Mouse (Mus musculus) CD8-positive naive resting alpha-beta T cell, adult 2 months (primary cell): ENCODE data around the gene Nudt2.
A peak's percentile ranks its signal among the peaks of the same experiment; 100 is the strongest.

ENCODE experiments used
- DNase-seq, 2 experiments: peaks; one replicate each; pipeline ENCODE4 v3.0.0; 2022; ENCODE audit warnings: low read depth in 2 of 2, low spot score in 2 of 2

Nudt2 gene

DNA sequence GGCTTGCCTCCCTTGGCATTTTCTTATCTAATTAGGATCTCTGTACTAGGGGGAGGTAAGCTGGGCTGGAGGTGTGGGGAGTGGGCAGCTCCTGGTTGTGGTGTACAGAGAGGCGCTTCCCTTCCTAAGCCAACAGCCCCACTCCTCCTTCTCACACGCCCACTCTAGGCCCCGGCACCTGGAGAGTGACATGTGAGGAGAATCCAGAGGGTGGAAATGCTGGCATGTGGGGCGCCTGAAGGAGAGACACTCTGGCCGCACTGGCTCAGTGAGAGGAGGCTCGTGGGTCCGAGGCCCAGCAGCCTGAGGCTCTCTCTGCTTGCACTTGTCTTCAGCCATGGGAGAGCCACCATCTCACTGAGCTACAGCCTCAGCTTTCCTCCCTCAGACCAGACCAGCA is 53.4 kb downstream of the Nudt2 start:
- no peak for DNase-seq

DNA sequence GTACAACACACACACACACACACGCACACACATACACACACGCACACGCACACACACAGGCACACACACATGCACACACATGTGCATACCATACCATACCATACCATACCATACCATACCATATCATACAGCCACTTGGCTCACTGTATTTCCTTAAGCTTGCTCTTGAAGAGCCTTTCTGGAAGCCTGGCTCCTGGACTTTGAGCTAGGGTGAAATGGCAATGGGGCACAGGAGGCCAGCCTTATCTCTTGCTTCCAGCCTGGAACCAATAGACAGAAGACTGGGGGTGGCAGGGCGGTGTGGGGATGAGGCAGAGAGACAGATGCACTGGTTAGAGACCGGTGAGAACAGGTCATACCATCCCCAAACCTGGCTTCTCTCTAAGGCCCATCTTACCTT is 54.2 kb downstream of the Nudt2 start:
- no peak for DNase-seq

DNA sequence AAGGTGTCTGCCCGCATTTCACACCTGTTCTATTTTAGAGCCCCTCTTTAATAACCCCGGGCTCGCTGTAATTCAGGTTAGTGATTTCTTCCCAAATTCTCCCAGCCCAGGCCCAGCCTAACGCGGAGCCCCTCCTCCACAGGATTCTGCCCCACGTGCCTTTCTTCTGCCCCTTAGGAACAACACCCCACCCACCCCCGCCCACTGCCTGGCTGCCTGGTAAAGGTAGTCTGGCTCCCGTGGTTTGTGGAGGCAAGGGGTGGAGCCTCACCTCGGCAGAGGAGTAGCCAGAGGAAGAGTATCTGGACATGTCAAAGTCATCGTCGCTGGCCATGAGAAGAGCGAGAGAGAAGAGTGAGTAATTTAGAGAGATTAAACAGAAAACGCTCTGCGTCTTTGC is 55.7 kb downstream of the Nudt2 start:
- no peak for DNase-seq

DNA sequence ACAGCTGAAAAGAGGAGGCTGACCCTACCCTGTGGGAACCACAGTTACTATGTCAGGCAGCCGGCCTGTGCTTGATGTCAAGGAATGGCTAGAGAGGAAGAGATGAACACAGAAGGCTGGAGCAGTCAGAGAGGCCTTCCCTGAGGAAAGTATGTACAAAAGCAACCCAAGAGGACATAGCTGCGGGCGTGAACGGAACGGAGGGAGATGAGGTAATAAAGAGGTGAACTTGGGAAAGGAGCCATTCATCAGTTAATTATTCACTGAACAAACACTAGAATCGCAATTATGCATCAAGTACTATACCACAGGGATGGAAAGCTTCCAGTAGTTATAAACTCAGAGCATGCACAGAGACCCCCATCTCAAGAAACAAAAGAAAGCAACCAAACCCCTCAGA is 57.2 kb downstream of the Nudt2 start:
- DNase-seq: no peak

DNA sequence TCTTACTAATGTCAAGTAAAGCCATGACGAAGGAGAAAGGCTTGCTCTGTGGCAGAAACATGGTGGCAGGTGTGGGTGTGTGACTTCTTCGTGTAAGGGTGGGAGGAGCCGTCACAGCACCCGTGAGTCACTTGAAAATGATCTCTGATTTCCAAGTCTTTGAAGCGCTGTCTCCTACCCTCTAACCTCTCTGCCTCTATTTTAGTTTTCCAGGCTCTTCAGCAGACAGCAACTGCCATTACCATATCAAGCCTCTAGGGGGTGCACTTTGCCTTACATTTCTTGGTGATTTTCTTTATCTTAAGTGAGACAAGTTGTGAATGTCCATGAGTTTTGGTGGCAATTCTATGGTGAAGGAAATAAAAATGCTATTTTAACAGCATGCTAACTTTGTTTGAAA is 57.8 kb downstream of the Nudt2 start:
- DNase-seq: peak in 1 of 2 experiments; percentile 44

DNA sequence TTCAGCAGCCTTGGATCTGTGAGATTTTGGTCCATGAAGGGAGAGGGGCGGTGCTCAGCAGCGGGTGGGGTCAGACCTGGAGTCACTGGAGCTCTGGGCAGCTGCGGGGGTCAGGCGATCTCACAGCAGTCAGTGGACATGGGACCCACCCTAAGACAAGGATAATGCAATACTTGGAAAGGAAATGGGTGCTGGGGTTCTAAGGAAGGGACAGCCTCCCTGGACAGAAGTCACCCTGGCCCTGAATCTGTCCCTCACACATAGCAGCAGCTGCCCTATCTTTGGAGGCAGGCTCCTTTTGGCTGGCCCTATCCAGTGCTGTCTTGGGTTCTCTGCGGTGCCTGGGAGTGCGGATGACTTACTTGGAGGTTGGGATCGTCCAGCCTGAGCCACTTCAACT is 58.9 kb downstream of the Nudt2 start:
- DNase-seq: no peak

DNA sequence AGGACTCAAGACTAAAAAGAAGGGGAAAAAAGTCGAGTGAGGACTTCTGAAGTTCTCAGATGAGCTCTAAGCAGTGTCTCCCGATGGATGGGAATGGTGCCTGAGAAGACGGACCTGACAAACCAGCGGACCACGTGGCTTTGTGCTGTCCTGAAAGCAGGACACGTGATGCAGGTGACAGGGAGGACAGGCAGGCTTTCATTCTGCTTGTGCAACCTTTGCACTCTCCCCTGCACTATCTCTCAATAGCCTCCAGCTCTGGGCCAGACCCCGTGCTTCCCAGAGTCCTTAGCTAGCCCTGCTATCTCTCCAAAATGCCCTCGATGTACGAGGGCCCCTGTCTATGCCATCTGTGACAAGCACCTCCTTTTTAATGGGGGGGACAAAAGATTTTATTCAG is 59.9 kb downstream of the Nudt2 start:
- DNase-seq: no peak

DNA sequence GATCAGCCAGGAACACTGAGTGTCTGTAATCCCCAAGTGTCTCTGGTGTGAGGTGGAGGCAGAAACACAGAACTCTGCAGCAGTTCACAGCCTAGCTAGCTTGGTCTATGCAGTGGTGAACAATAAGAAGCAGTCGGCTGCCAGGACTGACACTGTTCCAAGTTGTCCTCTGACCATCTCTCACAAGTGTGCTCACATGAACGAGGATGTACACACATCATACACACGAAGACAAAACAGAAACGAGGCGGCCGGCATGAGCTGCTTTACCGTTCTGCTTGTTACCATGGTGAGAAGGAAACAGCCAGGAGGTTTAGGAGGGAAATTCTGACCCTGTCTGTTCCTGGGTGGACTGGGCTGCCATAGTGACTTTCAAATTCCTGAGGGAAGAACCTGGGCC is 61.6 kb downstream of the Nudt2 start:
- no peak for DNase-seq

DNA sequence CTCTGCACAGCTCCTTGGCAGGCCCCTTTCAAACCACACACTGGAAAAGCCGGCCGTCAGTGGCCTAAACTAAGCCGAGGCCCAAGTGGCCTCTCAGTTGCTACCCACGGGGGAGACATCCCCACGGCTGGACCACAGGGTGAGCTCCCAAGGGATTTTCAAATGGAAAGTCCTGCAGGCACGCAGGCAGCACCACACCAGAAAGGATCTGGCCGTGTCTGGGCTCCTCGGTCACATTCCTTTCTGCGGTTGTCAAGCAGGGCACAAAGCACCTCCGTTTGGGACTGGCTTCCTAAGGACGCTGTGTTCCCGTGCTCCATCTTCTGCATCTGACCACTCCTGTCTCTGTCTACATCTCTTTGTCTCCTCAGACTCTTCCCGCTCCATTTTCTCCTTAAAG is 62.1 kb downstream of the Nudt2 start:
- DNase-seq: no peak

DNA sequence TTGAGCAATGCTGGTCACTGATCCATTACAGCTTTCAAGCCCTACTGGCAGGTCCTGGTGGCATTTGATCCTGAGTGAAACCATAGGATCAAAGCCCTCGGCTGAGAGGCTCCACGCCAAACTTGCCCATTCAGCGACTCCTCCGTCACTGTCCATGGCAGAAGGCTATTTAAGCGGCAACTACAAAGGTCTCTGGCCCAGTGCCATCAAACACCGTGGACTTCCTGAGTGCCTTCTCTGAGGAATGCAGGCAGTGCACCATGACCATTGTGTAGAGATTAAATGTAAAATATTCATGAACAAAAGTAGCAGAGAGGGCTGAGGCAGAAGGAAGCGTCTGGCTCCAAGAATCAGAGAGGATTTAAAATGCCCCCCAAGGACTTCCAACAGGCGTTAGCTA is 63.0 kb downstream of the Nudt2 start:
- DNase-seq: no peak
